Mouse (Mus musculus) hindbrain, postnatal 0 days (tissue): ENCODE measurements around the gene Kcnj14. TPM values are rescaled to one million over a fixed set of nuclear protein-coding genes. Genes with fewer than 3 reads are reported as not detected.
A peak's percentile ranks its signal among the peaks of the same experiment; 100 is the strongest.

Source experiments
- ATAC-seq: fragments of 200-750 bp; cut with Nextera tagmentation; 2 replicates; pipeline ENCODE4 v1.8.0; 2017; ENCODE audit warnings: mild to moderate bottlenecking, moderate TSS enrichment, moderate library complexity
- DNase-seq: peaks from one replicate; pipeline ENCODE4 v3.0.0-alpha.2; 2015; ENCODE audit warnings: low spot score
- H3K27ac ChIP-seq: fragments of 300-500 bp; sonication (generic); 2 replicates; pipeline ENCODE4 v1.5.1; 2014; ENCODE audit warnings: mild to moderate bottlenecking
- H3K27me3 ChIP-seq: fragments of 300-500 bp; sonication (generic); 2 replicates; pipeline ENCODE4 v1.6.1; 2014; ENCODE audit warnings: low read length, mixed read lengths; ENCODE audit not compliant: insufficient read depth
- H3K36me3 ChIP-seq: fragments of 300-500 bp; sonication (generic); 2 replicates; pipeline ENCODE4 v1.6.1; 2014; ENCODE audit warnings: low read length, mixed read lengths; ENCODE audit not compliant: insufficient read depth
- H3K4me1 ChIP-seq: fragments of 300-500 bp; sonication (generic); 2 replicates; pipeline ENCODE4 v1.6.1; 2014; ENCODE audit warnings: antibody characterized with exemption, low read length, mixed read lengths; ENCODE audit not compliant: insufficient read depth
- H3K4me2 ChIP-seq: fragments of 300-500 bp; sonication (generic); 2 replicates; pipeline ENCODE4 v1.6.1; 2014; ENCODE audit warnings: low read depth, mild to moderate bottlenecking, low read length, moderate library complexity, mixed read lengths
- H3K4me3 ChIP-seq: fragments of 300-500 bp; sonication (generic); 2 replicates; pipeline ENCODE4 v1.5.1; 2014; ENCODE audit warnings: low read length
- H3K9ac ChIP-seq: fragments of 300-500 bp; sonication (generic); replicated peaks from 2 replicates; pipeline ENCODE4 v1.6.1; 2014; ENCODE audit warnings: mild to moderate bottlenecking, low read length, moderate library complexity, mixed read lengths
- H3K9me3 ChIP-seq: fragments of 300-500 bp; sonication (generic); 2 replicates; pipeline ENCODE4 v1.6.1; 2016; ENCODE audit warnings: low read length, mixed read lengths
- CTCF ChIP-seq: IDR thresholded peaks from 2 replicates; pipeline ENCODE4 v1.5.1; 2016; ENCODE audit warnings: antibody characterized with exemption, control low read depth, low read depth
- whole genome bisulfite sequencing: fragments of 180-500 bp; shearing (Covaris S2); extraction: QIAGEN DNeasy Blood & Tissue Kit; methylation state at CpG from one replicate; pipeline ENCODE4 v1.1.7; 2014; 5-methylcytosine and 5-hydroxymethylcytosine counted together
- polyA plus RNA-seq: library from polyadenylated mRNA; unstranded; fragments of >200 nt; fragmentation: Nextera tagmentation; extraction: Ambion mirVana; gene quantifications from 2 replicates; pipeline ENCODE4 v1.2.1, GENCODE M21; 2015
- total RNA-seq: library from RNA; depleted of rRNA; stranded (reverse); fragments of >200 nt; gene quantifications from 2 replicates; pipeline ENCODE4 v1.2.3, GENCODE M21; 2014

The Kcnj14 gene
- total and polyA plus RNA-seq, 2 experiments from 2014 or later, result 0.89 to 1.4 TPM

- 70% methylated on average over 5 of the region's 5 CpGs for WGBS
- Histone ChIP-seq H3K4me2 (no peak overlapping the region), H3K4me1 (no peaks in the 10 kb centered on the region), H3K9me3 (no peaks in the 10 kb centered on the region), H3K4me3 (no peak overlapping the region), H3K9ac (no peak overlapping the region), H3K27me3 (no peaks in the 10 kb centered on the region), H3K27ac (no peak overlapping the region; the same call in 1 of the 2 replicates), H3K36me3 (peaks cover 65% of the 10 kb centered on the region)
- DNase-seq, result peak; percentile 10
- no peak for ATAC-seq
- no peak for TF ChIP-seq CTCF
These were observed 18.6 kb downstream of the Kcnj14 start for GRCm38 (mm10) chr7:45805941-45806340.

- H3K9me3 ChIP-seq, result no peaks in the 10 kb centered on the region
- no peak overlapping the region for H3K4me2 ChIP-seq
- no peak overlapping the region for H3K4me3 ChIP-seq
- H3K36me3 ChIP-seq, result peaks cover 31% of the 10 kb centered on the region
- WGBS, result 97% methylated on average over 6 of the region's 6 CpGs
- ATAC-seq, result no peak
- peaks cover 3% of the 10 kb centered on the region; the same call in 1 of the 2 replicates for H3K4me1 ChIP-seq
- H3K9ac ChIP-seq, result no peak overlapping the region
- DNase-seq, result no peak
- H3K27me3 ChIP-seq, result no peaks in the 10 kb centered on the region
- no peak for TF ChIP-seq CTCF
- no peak overlapping the region for H3K27ac ChIP-seq
These were observed 22.0 kb downstream of the Kcnj14 start for GRCm38 (mm10) chr7:45802551-45802950.

GRCm38 (mm10) chr7:45801348-45801747, 23.2 kb downstream of the Kcnj14 start:
- Histone ChIP-seq H3K9ac (no peak overlapping the region), H3K4me1 (peaks cover 3% of the 10 kb centered on the region; the same call in 1 of the 2 replicates), H3K9me3 (no peaks in the 10 kb centered on the region), H3K4me2 (no peak overlapping the region), H3K36me3 (peaks cover 22% of the 10 kb centered on the region), H3K27ac (no peak overlapping the region; the same call in 1 of the 2 replicates), H3K4me3 (no peak overlapping the region), H3K27me3 (no peaks in the 10 kb centered on the region)
- 4% methylated on average over 12 of the region's 12 CpGs for WGBS
- peak; percentile 96 for DNase-seq
- peak; percentile 100 for TF ChIP-seq CTCF
- ATAC-seq, result peak; percentile 71

GRCm38 (mm10) chr7:45800546-45801204, 23.9 kb downstream of the Kcnj14 start:
- ATAC-seq, result no peak

GRCm38 (mm10) chr7:45800001-45800400, 24.6 kb downstream of the Kcnj14 start:
- Histone ChIP-seq H3K4me2 (no peak overlapping the region), H3K4me3 (no peak overlapping the region), H3K9me3 (no peaks in the 10 kb centered on the region), H3K36me3 (peaks cover 31% of the 10 kb centered on the region), H3K27me3 (no peaks in the 10 kb centered on the region), H3K9ac (no peak overlapping the region), H3K27ac (no peak overlapping the region), H3K4me1 (peaks cover 3% of the 10 kb centered on the region; the same call in 1 of the 2 replicates)
- DNase-seq, result no peak
- 50% methylated on average over 7 of the region's 7 CpGs for WGBS
- ATAC-seq, result no peak
- no peak for TF ChIP-seq CTCF

More at GRCm38 (mm10) chr7:45800546-45801204, 23.9 kb downstream of the Kcnj14 start:
- WGBS, result 35% methylated on average over 20 of the region's 25 CpGs
- H3K27me3 ChIP-seq, result no peaks in the 10 kb centered on the region
- H3K36me3 ChIP-seq, result peaks cover 26% of the 10 kb centered on the region
- no peak for TF ChIP-seq CTCF
- no peaks in the 10 kb centered on the region for H3K9me3 ChIP-seq
- H3K4me2 ChIP-seq, result peak overlapping the region; percentile 14; the same call in 1 of the 2 replicates
- H3K4me3 ChIP-seq, result no peak overlapping the region
- peaks cover 3% of the 10 kb centered on the region; the same call in 1 of the 2 replicates for H3K4me1 ChIP-seq
- peak overlapping the region; percentile 22; the same call in 1 of the 2 replicates for H3K27ac ChIP-seq
- no peak overlapping the region for H3K9ac ChIP-seq
- no peak for DNase-seq

- ATAC-seq (no peak), DNase-seq (no peak)
- no peak overlapping the region for H3K9ac ChIP-seq
- H3K27me3 ChIP-seq, result no peaks in the 10 kb centered on the region
- WGBS, result 58% methylated on average over 7 of the region's 7 CpGs
- H3K4me1 ChIP-seq, result peaks cover 3% of the 10 kb centered on the region; the same call in 1 of the 2 replicates
- no peak overlapping the region for H3K4me3 ChIP-seq
- TF ChIP-seq CTCF, result no peak
- no peaks in the 10 kb centered on the region for H3K9me3 ChIP-seq
- no peak overlapping the region; the same call in 1 of the 2 replicates for H3K4me2 ChIP-seq
- H3K36me3 ChIP-seq, result peaks cover 29% of the 10 kb centered on the region
- no peak overlapping the region for H3K27ac ChIP-seq
These were observed 25.7 kb downstream of the Kcnj14 start for GRCm38 (mm10) chr7:45798931-45799330.

- no peak for ATAC-seq
- Histone ChIP-seq H3K27ac (no peak overlapping the region), H3K4me1 (peaks cover 3% of the 10 kb centered on the region; the same call in 1 of the 2 replicates), H3K4me2 (peak overlapping the region; percentile 55), H3K4me3 (peak overlapping the region; percentile 26), H3K36me3 (peaks cover 25% of the 10 kb centered on the region), H3K9me3 (no peaks in the 10 kb centered on the region), H3K9ac (peak overlapping the region; percentile 47; the same call in 1 of the 2 replicates), H3K27me3 (no peaks in the 10 kb centered on the region)
- peak; percentile 15 for DNase-seq
- TF ChIP-seq CTCF, result no peak
- WGBS, result 7% methylated on average over 19 of the region's 19 CpGs
These were observed 26.1 kb downstream of the Kcnj14 start for GRCm38 (mm10) chr7:45798511-45798836.
